Mouse (Mus musculus): ENCODE measurements at regions not wholly inside any gene's neighbourhood (a gene's known extent, or its start where the extent isn't known, plus 50 kb on each side); places are given as distances from the start of the nearest gene placed in this dataset.

GRCm38 (mm10) chr7:62924585-62925331, 101.3 kb upstream of the A26c2 start:
- intact Hi-C loops (cut with DNase I): loop anchor here (2.0 kb wide), 1 partner anchor 394 kb away; no protein-coding TSS in a partner anchor
- no peak for DNase-seq (ENCODE audit: low spot score)

GRCm38 (mm10) chr7:62922246-62922645, 98.8 kb upstream of the A26c2 start:
- intact Hi-C loops (cut with DNase I): no loop called here
- DNase-seq (ENCODE audit: low spot score): no peak

- intact Hi-C loops (cut with DNase I): no loop called here
- DNase-seq (ENCODE audit: low spot score): no peak
Measured at GRCm38 (mm10) chr7:62894337-62894736, 70.9 kb upstream of the A26c2 start.

- intact Hi-C loops (cut with DNase I): no loop called here
- DNase-seq (ENCODE audit: low spot score): no peak
Measured at GRCm38 (mm10) chr7:62877033-62877432, 53.6 kb upstream of the A26c2 start.
